11 mouse cellular contexts compared by ENCODE assay signal in genomic region chr13:69761393-69761792, GRCm38 (mm10). TPM values are rescaled to one million over a fixed set of nuclear protein-coding genes. Genes with fewer than 3 reads are reported as not detected.
DNase-seq lines count a peak whose midpoint lies in the region; ATAC-seq and TF ChIP-seq lines count a peak whose summit lies in the region.
"Had no signal": no experiment of that assay in that cellular context is flagged by ENCODE, and none has a peak within 500 bp of the region (broad histone marks: within the 10 kb centered on the region; RNA-seq: fewer than 3 reads in every experiment).

No protein-coding gene starts in this region.

- H3K4me1 ChIP-seq in hindbrain, embryonic 16.5 days (ENCODE audit: control insufficient read depth, insufficient read depth, low read depth, low read length) = no peaks in the 10 kb centered on the region
- no peaks in the 10 kb centered on the region for H3K4me1 ChIP-seq in hindbrain, embryonic 12.5 days
- H3K4me1 ChIP-seq in lung, embryonic 16.5 days (replicated peaks; ENCODE audit: control insufficient read depth, insufficient read depth, low read length) = no peaks in the 10 kb centered on the region
- H3K4me1 ChIP-seq in kidney, adult 2 months (ENCODE audit: control insufficient read depth, insufficient read depth, low read length) = no peaks in the 10 kb centered on the region
- H3K4me1 ChIP-seq: embryonic facial prominence, embryonic 12.5 days had no signal

- WGBS in hindbrain, embryonic 16.5 days = 74% methylated on average over 10 of the region's 10 CpGs
- 86% methylated on average over 10 of the region's 10 CpGs for WGBS in hindbrain, embryonic 12.5 days
- 53% methylated on average over 10 of the region's 10 CpGs for WGBS in lung, embryonic 16.5 days
- WGBS in kidney, adult 2 months = 72% methylated on average over 10 of the region's 10 CpGs

- intact Hi-C loops in heart, postnatal 14 days (cut with DNase I) = no loop called here

- no peaks in the 10 kb centered on the region for H3K27me3 ChIP-seq in hindbrain, embryonic 16.5 days (replicated peaks; ENCODE audit: control insufficient read depth, insufficient read depth, low read length)
- no peaks in the 10 kb centered on the region for H3K27me3 ChIP-seq in hindbrain, embryonic 12.5 days
- H3K27me3 ChIP-seq in lung, embryonic 16.5 days (ENCODE audit: control insufficient read depth, insufficient read depth, low read depth, low read length) = no peaks in the 10 kb centered on the region
- no peaks in the 10 kb centered on the region for H3K27me3 ChIP-seq in kidney, adult 2 months (replicated peaks; ENCODE audit: control insufficient read depth, insufficient read depth, low read length)
- H3K27me3 ChIP-seq: embryonic facial prominence, embryonic 12.5 days had no signal

- H3K4me3 ChIP-seq in hindbrain, embryonic 16.5 days (ENCODE audit: low read length) = no peak overlapping the region
- H3K4me3 ChIP-seq in hindbrain, embryonic 12.5 days = no peak overlapping the region
- no peak overlapping the region for H3K4me3 ChIP-seq in lung, embryonic 16.5 days (ENCODE audit: low read length)
- H3K4me3 ChIP-seq in kidney, adult 2 months (ENCODE audit: insufficient read depth, low read depth, low read length) = no peak overlapping the region
- H3K4me3 ChIP-seq: embryonic facial prominence, embryonic 12.5 days had no signal

- TF ChIP-seq CTCF in kidney, adult 2 months (conservative IDR thresholded peaks at IDR 0.05; ENCODE audit: insufficient read depth, insufficient read length, low read depth, low read length) = no peak

- no peak overlapping the region for H3K9ac ChIP-seq in hindbrain, embryonic 16.5 days (ENCODE audit: low read depth, low read length)
- H3K9ac ChIP-seq in hindbrain, embryonic 12.5 days = no peak overlapping the region
- H3K9ac ChIP-seq in lung, embryonic 16.5 days (ENCODE audit: low read length) = no peak overlapping the region
- H3K9ac ChIP-seq: embryonic facial prominence, embryonic 12.5 days had no signal

- no peak overlapping the region for H3K4me2 ChIP-seq in hindbrain, embryonic 16.5 days (ENCODE audit: low read length)
- H3K4me2 ChIP-seq in hindbrain, embryonic 12.5 days (replicated peaks) = no peak overlapping the region
- no peak overlapping the region for H3K4me2 ChIP-seq in lung, embryonic 16.5 days (ENCODE audit: low read depth, low read length)
- H3K4me2 ChIP-seq: embryonic facial prominence, embryonic 12.5 days had no signal

- no peak for TF ChIP-seq POLR2A in kidney, adult 2 months (IDR thresholded peaks at IDR 0.05; ENCODE audit: low read depth, low read length)

- H3K9me3 ChIP-seq in hindbrain, embryonic 16.5 days (ENCODE audit: control insufficient read depth, low read length) = no peaks in the 10 kb centered on the region
- no peaks in the 10 kb centered on the region for H3K9me3 ChIP-seq in hindbrain, embryonic 12.5 days (replicated peaks)
- no peaks in the 10 kb centered on the region for H3K9me3 ChIP-seq in lung, embryonic 16.5 days (ENCODE audit: control insufficient read depth, low read length)
- H3K9me3 ChIP-seq: embryonic facial prominence, embryonic 12.5 days had no signal

- peak; percentile 83; the same call in 1 of the 2 replicates for ATAC-seq in hindbrain, embryonic 16.5 days
- no peak for ATAC-seq in hindbrain, embryonic 12.5 days (ENCODE audit: low FRiP score)
- ATAC-seq in lung, embryonic 16.5 days (ENCODE audit: low read depth) = peak; percentile 81

- H3K27ac ChIP-seq in hindbrain, embryonic 16.5 days (ENCODE audit: low read depth, low read length) = no peak overlapping the region
- no peak overlapping the region for H3K27ac ChIP-seq in hindbrain, embryonic 12.5 days
- no peak overlapping the region for H3K27ac ChIP-seq in lung, embryonic 16.5 days (ENCODE audit: low read length)
- no peak overlapping the region for H3K27ac ChIP-seq in kidney, adult 2 months (ENCODE audit: insufficient read depth, low read depth, low read length)
- H3K27ac ChIP-seq: embryonic facial prominence, embryonic 12.5 days; macrophage had no signal

- peak; percentile 86 to 91 for DNase-seq in cerebellum, postnatal 25 days
- peak; percentile 59 to 71 for DNase-seq in heart, postnatal 14 days
- no peak for DNase-seq in natural killer cell, adult 2 months (ENCODE audit: low spot score in 2 of 2)
- DNase-seq in kidney, adult 2 months = no peak
- no peak for DNase-seq in kidney, adult 8-10 months

- no peaks in the 10 kb centered on the region for H3K36me3 ChIP-seq in hindbrain, embryonic 16.5 days (ENCODE audit: control insufficient read depth, insufficient read depth, low read length)
- no peaks in the 10 kb centered on the region for H3K36me3 ChIP-seq in hindbrain, embryonic 12.5 days
- no peaks in the 10 kb centered on the region for H3K36me3 ChIP-seq in lung, embryonic 16.5 days (ENCODE audit: control insufficient read depth, insufficient read depth, low read length)
- no peaks in the 10 kb centered on the region for H3K36me3 ChIP-seq in kidney, adult 2 months (ENCODE audit: control insufficient read depth, insufficient read depth, low read length)
- H3K36me3 ChIP-seq: embryonic facial prominence, embryonic 12.5 days had no signal

RNA-seq across cellular contexts. Expression of gene Ube2ql1, which starts 21.7 kb away (rescaled TPM):
- 27.6 and 29.1 TPM in 2 replicates for polyA plus RNA-seq in hindbrain, embryonic 16.5 days (2015; fragmentation: Nextera tagmentation; extraction: Ambion mirVana)
- 16.4 and 18.2 TPM in 2 replicates for polyA plus RNA-seq in hindbrain, embryonic 12.5 days (2016; fragmentation: Nextera tagmentation; extraction: Ambion mirVana)
- 1 to 10 TPM; 1.3 to 1.9 TPM for total RNA-seq in heart, postnatal 14 days (2021)
- 0.09 and 0.28 TPM in 2 replicates for polyA plus RNA-seq in lung, embryonic 16.5 days (2015; fragmentation: Nextera tagmentation; extraction: Ambion mirVana)
- polyA plus RNA-seq in kidney, adult 2 months (2012; rRNA removed) = 1.2 and 1.8 TPM in 2 replicates
- polyA plus RNA-seq: macrophage; testis, adult 2 months had no signal

RNA-seq across cellular contexts. Expression of gene Med10, which starts 40.8 kb away (rescaled TPM):
- 135 and 141 TPM in 2 replicates for polyA plus RNA-seq in hindbrain, embryonic 16.5 days (2015; fragmentation: Nextera tagmentation; extraction: Ambion mirVana)
- 169 and 171 TPM in 2 replicates for polyA plus RNA-seq in hindbrain, embryonic 12.5 days (2016; fragmentation: Nextera tagmentation; extraction: Ambion mirVana)
- total RNA-seq in heart, postnatal 14 days (2021) = 10 to 100 TPM; 25.2 to 31.3 TPM
- 127 and 128 TPM in 2 replicates for polyA plus RNA-seq in lung, embryonic 16.5 days (2015; fragmentation: Nextera tagmentation; extraction: Ambion mirVana)
- polyA plus RNA-seq in kidney, adult 2 months (2012; rRNA removed) = 34.5 and 34.7 TPM in 2 replicates

Comparison
In these comparisons a context has a peak if more than half of its experiments do, and no peak if none do; other contexts are left out.
1. DNase-seq: peak in cerebellum, postnatal 25 days (2 of 2) and heart, postnatal 14 days (2 of 2); none in natural killer cell, adult 2 months (0 of 2), kidney, adult 2 months (single experiment) and kidney, adult 8-10 months (0 of 2).